Mouse (Mus musculus): Measurements from ENCODE around the gene Grasp. TPM values are rescaled to one million over a fixed set of nuclear protein-coding genes. Genes with fewer than 3 reads are reported as not detected.

Gene Grasp
- polyA plus RNA-seq, 2 experiments: 7.5 to 20.5 TPM

- Histone ChIP-seq H3K9me3 (ENCODE audit: control insufficient read depth, low read length) (no peaks in the 10 kb centered on the region), H3K27ac (replicated peaks; ENCODE audit: low read depth, low read length) (no peak overlapping the region), H3K4me3 (replicated peaks; ENCODE audit: low read length) (no peak overlapping the region), H3K36me3 (ENCODE audit: control insufficient read depth, insufficient read depth, low read length) (peaks cover 66% of the 10 kb centered on the region), H3K27me3 (ENCODE audit: control insufficient read depth, insufficient read depth, low read length) (no peaks in the 10 kb centered on the region), H3K4me1 (ENCODE audit: control insufficient read depth, insufficient read depth, low read length) (peaks cover 6% of the 10 kb centered on the region; the same call in 1 of the 2 replicates), H3K9ac (ENCODE audit: low read depth, low read length, severe bottlenecking) (no peak overlapping the region), H3K4me2 (replicated peaks; ENCODE audit: low read depth, low read length, severe bottlenecking) (no peak overlapping the region)
- no peak for ATAC-seq (ENCODE audit: low FRiP score, low read depth)
- 98% methylated on average over 8 of the region's 8 CpGs for WGBS
- no peak for TF ChIP-seq POLR2A (IDR thresholded peaks at IDR 0.05; ENCODE audit: borderline replicate concordance, extremely low read depth, insufficient read depth, insufficient read length)
- no peak for DNase-seq (ENCODE audit: low spot score)
Measured at GRCm38 (mm10) chr15:101196079-101196795, 27.8 kb upstream of the Grasp start.

- DNase-seq (ENCODE audit: low spot score): no peak
- no peak for ATAC-seq (ENCODE audit: low FRiP score, low read depth)
- TF ChIP-seq POLR2A (IDR thresholded peaks at IDR 0.05; ENCODE audit: borderline replicate concordance, extremely low read depth, insufficient read depth, insufficient read length): no peak
- Histone ChIP-seq H3K4me1 (ENCODE audit: control insufficient read depth, insufficient read depth, low read length) (no peaks in the 10 kb centered on the region; the same call in 1 of the 2 replicates), H3K4me2 (replicated peaks; ENCODE audit: low read depth, low read length, severe bottlenecking) (no peak overlapping the region), H3K9me3 (ENCODE audit: control insufficient read depth, low read length) (no peaks in the 10 kb centered on the region), H3K36me3 (ENCODE audit: control insufficient read depth, insufficient read depth, low read length) (peaks cover 73% of the 10 kb centered on the region), H3K27me3 (ENCODE audit: control insufficient read depth, insufficient read depth, low read length) (no peaks in the 10 kb centered on the region), H3K27ac (replicated peaks; ENCODE audit: low read depth, low read length) (no peak overlapping the region), H3K4me3 (replicated peaks; ENCODE audit: low read length) (no peak overlapping the region), H3K9ac (ENCODE audit: low read depth, low read length, severe bottlenecking) (no peak overlapping the region)
Measured at GRCm38 (mm10) chr15:101196961-101197360, 27.0 kb upstream of the Grasp start.

GRCm38 (mm10) chr15:101197497-101198179 is 26.4 kb upstream of the Grasp start:
- WGBS: 86% methylated on average over 15 of the region's 15 CpGs
- peaks cover 80% of the 10 kb centered on the region for H3K36me3 ChIP-seq (ENCODE audit: control insufficient read depth, insufficient read depth, low read length)

GRCm38 (mm10) chr15:101198218-101198617 is 25.8 kb upstream of the Grasp start:
- H3K9ac ChIP-seq (ENCODE audit: low read depth, low read length, severe bottlenecking): no peak overlapping the region
- WGBS: 22% methylated on average over 3 of the region's 3 CpGs
- ATAC-seq (ENCODE audit: low FRiP score, low read depth): peak; percentile 72

More at GRCm38 (mm10) chr15:101197497-101198179, 26.4 kb upstream of the Grasp start:
- no peak for TF ChIP-seq POLR2A (IDR thresholded peaks at IDR 0.05; ENCODE audit: borderline replicate concordance, extremely low read depth, insufficient read depth, insufficient read length)
- DNase-seq (ENCODE audit: low spot score) (no peak), ATAC-seq (ENCODE audit: low FRiP score, low read depth) (0 out of 2 replicates have a peak, but pooled peaks have one; percentile 13)
- Histone ChIP-seq H3K27ac (replicated peaks; ENCODE audit: low read depth, low read length) (no peak overlapping the region), H3K9me3 (ENCODE audit: control insufficient read depth, low read length) (no peaks in the 10 kb centered on the region), H3K27me3 (ENCODE audit: control insufficient read depth, insufficient read depth, low read length) (no peaks in the 10 kb centered on the region), H3K4me2 (replicated peaks; ENCODE audit: low read depth, low read length, severe bottlenecking) (no peak overlapping the region), H3K4me1 (ENCODE audit: control insufficient read depth, insufficient read depth, low read length) (no peaks in the 10 kb centered on the region; the same call in 1 of the 2 replicates), H3K4me3 (replicated peaks; ENCODE audit: low read length) (no peak overlapping the region), H3K9ac (ENCODE audit: low read depth, low read length, severe bottlenecking) (no peak overlapping the region)

GRCm38 (mm10) chr15:101198850-101199249 is 25.1 kb upstream of the Grasp start:
- no peaks in the 10 kb centered on the region for H3K4me1 ChIP-seq (ENCODE audit: control insufficient read depth, insufficient read depth, low read length)
- 89% methylated on average over 14 of the region's 14 CpGs for WGBS
- ATAC-seq (ENCODE audit: low FRiP score, low read depth) (no peak), DNase-seq (ENCODE audit: low spot score) (no peak)
- H3K4me3 ChIP-seq (replicated peaks; ENCODE audit: low read length): no peak overlapping the region
- H3K36me3 ChIP-seq (ENCODE audit: control insufficient read depth, insufficient read depth, low read length): peaks cover 90% of the 10 kb centered on the region
- no peak overlapping the region for H3K4me2 ChIP-seq (replicated peaks; ENCODE audit: low read depth, low read length, severe bottlenecking)
- no peak overlapping the region for H3K27ac ChIP-seq (replicated peaks; ENCODE audit: low read depth, low read length)
- H3K9ac ChIP-seq (ENCODE audit: low read depth, low read length, severe bottlenecking): no peak overlapping the region
- no peak for TF ChIP-seq POLR2A (IDR thresholded peaks at IDR 0.05; ENCODE audit: borderline replicate concordance, extremely low read depth, insufficient read depth, insufficient read length)
- H3K27me3 ChIP-seq (ENCODE audit: control insufficient read depth, insufficient read depth, low read length): no peaks in the 10 kb centered on the region
- no peaks in the 10 kb centered on the region for H3K9me3 ChIP-seq (ENCODE audit: control insufficient read depth, low read length)

More at GRCm38 (mm10) chr15:101198218-101198617, 25.8 kb upstream of the Grasp start:
- peaks cover 86% of the 10 kb centered on the region for H3K36me3 ChIP-seq (ENCODE audit: control insufficient read depth, insufficient read depth, low read length)
- no peak for TF ChIP-seq POLR2A (IDR thresholded peaks at IDR 0.05; ENCODE audit: borderline replicate concordance, extremely low read depth, insufficient read depth, insufficient read length)
- H3K4me1 ChIP-seq (ENCODE audit: control insufficient read depth, insufficient read depth, low read length): no peaks in the 10 kb centered on the region
- H3K27me3 ChIP-seq (ENCODE audit: control insufficient read depth, insufficient read depth, low read length): no peaks in the 10 kb centered on the region
- no peak overlapping the region for H3K4me3 ChIP-seq (replicated peaks; ENCODE audit: low read length)
- peak; percentile 75 for DNase-seq (ENCODE audit: low spot score)
- H3K9me3 ChIP-seq (ENCODE audit: control insufficient read depth, low read length): no peaks in the 10 kb centered on the region
- H3K27ac ChIP-seq (replicated peaks; ENCODE audit: low read depth, low read length): no peak overlapping the region
- no peak overlapping the region for H3K4me2 ChIP-seq (replicated peaks; ENCODE audit: low read depth, low read length, severe bottlenecking)

All from limb, embryonic 14.5 days (tissue).